Mouse (Mus musculus) left cerebral cortex, postnatal 14 days (tissue): ENCODE results near the gene Thap7. TPM values are rescaled to one million over a fixed set of nuclear protein-coding genes. Genes with fewer than 3 reads are reported as not detected.
A peak's percentile ranks its signal among the peaks of the same experiment; 100 is the strongest.
"Not testable (repeated sequence)": the region's sequence is repeated elsewhere in the genome, so short reads cannot be mapped to it uniquely, and the experiment has no call there.

Source experiments
- DNase-seq, 2 experiments: peaks; one replicate each; pipeline ENCODE4 v3.0.0; 2021 to 2022; ENCODE audit warnings: low spot score in 2 of 2, mixed read lengths in 1 of 2
- intact Hi-C: fragments of 180-260 bp; cut with DNase I; formaldehyde crosslinking; loops from one replicate; pipeline ENCODE4 v1.15.1; 2025
- total RNA-seq, 2 experiments: library from RNA; stranded (reverse); gene quantifications; 2 replicates each; pipeline ENCODE4 v1.2.3; 2021

Gene Thap7
- total RNA-seq, 2 experiments from 2014 or later = 36.9 to 42.7 TPM

DNA sequence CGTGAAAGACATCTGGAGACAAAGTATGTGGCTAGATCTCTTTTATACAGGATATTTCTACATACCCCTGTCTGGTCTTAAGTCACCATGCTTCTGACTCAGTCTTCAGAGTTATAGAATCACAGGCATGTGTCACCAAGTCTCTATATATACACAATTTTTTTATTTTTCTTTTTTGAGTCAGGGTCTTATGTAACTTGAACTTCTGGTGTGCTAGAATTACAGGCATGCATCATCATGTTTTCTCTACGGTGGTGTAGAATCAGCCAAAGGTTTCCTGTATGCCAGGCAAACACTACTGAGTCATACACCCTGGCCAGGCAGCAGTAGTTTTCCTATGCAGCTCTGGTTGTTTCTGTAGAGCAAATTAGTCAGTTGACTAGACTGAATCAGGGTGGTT lies 11.7 kb upstream of the Thap7 start:
- intact Hi-C loops = no loop called here
- DNase-seq = no peak

DNA sequence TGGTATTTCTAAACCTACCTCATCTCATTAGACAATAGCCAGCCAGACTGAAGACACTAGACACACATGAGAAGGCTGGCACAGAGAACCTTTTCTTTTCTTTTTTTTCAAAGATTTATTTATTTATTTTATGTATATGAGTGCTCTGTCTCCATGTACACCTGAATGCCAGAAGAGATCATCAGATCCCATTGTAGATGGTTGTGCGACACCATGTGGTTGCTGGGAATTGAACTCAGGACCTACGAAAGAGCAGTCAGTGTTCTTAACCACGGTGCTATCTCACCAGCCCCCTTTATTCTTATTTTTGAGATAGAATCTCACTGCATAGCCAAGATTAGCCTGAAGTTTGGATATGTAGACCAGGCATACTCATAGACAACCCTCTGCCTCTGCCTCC lies 5.6 kb upstream of the Thap7 start:
- intact Hi-C loops = no loop called here
- no peak for DNase-seq

DNA sequence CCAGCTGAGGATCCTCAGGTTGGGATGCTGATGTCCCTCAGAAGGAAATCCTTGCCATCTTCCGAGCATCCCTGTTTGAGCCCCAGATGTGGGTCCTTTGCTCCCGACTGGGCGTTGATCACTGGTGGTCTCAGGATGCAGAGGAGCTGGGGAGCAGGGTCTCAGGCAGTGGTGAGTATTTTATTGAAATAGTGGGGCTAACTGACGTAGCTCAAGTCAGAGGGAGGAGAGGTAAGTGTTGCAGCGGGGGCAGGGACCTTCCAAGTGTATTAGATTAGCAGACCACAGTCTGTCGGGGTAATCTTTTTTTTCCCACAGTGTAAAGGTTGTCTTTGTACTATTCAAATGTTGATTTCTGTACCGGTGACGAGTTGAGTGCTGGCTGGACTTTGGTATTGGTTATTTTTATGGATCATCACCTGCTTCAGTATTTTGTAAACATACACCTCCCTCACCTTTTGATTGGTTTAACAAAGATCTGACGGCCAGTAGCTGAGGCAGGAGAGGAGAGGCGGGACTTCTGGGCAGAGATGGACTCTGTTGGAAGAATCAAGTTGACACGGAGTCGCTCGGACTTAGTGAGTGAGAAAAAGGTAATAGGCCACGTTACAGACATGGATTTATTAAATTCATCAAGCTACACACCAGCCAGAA lies 1.9 kb upstream of the Thap7 start:
- intact Hi-C loops = no loop called here

DNA sequence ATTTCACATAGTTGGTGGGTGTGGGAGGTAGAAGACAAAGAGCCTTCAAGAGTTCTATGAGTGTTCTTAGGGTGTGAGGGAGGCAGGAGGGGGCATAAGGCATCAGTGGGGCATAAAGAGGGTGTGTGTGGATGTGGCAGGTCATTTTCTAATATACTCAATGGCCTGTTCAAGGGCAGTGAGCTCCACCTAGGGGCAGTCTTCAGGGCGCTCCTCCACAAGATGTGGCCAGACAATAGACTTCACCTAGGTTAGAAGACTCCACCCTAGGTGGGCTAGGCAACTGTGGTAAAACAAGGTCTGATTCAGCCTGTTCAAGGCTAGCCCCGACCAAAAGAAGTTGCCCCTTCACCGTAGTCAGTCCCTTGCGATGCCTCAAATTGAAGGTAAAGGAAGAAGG lies 1.3 kb upstream of the Thap7 start:
- intact Hi-C loops = no loop called here
- DNase-seq = no peak

More for the DNA sequence above, 1.9 kb upstream of the Thap7 start:
- DNase-seq = no peak

DNA sequence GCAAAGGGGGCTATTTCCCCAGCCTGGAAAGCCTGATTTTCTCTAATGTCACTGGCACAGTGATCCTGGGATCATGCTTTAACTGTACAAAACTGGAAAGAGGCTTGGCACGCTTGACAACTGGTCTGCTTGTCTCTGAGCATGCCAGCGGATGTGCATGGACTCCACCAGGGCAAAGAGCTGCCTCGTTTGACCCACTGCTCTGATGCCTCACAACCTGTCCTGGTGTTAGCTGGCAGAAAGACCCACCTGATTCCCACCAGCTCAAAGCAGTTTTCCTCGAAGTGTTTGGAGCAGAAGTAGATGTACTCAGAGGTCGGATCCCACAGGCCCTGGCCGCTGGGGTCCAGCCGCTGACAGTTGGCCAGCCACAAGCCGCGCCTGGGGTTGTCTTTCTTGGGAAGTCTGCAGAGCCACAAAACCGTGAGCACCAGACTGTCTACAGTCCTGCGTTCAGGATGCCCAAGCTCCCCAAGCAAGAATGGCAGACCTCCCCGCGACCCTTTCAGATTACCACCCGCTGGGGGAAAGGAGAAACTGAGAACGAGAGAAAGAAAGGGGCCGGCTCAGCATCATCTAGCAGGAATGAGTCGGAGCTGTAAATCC lies 852 bp downstream of the Thap7 start:
- DNase-seq = no peak
- intact Hi-C loops = loop anchor here (1.0 kb wide), 1 partner anchor 20 kb away; no protein-coding TSS in a partner anchor

DNA sequence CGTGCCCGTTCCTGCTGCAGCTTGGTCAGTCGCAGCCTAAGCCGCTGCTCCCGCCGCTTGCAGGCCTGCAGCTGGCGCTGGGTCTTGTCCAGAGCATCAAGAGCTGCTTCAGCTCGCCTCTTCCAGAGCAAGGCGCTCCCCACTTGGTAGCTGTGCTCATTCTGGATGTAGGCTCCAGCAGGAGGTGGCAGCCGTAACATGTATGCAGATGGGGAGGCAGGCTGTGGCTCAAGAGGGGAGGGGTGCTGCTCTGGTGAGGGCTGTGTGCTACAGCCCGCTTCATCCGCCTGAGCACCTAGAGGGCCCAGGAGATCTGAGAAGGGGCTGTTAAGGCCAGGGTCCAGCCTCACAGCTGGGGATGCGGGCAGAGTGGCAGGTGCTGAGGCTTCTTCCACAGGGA lies 2.7 kb downstream of the Thap7 start:
- intact Hi-C loops = no loop called here
- no peak for DNase-seq

DNA sequence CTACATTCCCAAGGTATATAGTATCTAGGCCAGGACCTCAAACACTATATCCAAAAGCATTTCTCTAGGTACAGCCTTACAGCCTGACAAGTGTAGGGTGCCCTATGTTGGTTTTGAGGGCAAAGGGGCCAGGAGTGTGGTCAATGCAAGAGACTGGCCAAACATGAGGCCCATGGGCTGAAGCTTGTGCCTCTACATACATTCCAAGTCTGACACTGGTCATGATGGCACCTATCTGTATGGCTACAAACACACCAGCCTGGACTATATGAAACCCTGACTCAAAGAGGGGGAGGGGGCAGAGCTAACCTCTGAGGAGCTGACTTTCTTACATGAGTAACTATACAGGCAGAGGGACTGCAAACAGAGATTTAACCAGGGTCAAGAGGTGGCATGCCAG lies 3.3 kb downstream of the Thap7 start:
- intact Hi-C loops = no loop called here
- DNase-seq = no peak

DNA sequence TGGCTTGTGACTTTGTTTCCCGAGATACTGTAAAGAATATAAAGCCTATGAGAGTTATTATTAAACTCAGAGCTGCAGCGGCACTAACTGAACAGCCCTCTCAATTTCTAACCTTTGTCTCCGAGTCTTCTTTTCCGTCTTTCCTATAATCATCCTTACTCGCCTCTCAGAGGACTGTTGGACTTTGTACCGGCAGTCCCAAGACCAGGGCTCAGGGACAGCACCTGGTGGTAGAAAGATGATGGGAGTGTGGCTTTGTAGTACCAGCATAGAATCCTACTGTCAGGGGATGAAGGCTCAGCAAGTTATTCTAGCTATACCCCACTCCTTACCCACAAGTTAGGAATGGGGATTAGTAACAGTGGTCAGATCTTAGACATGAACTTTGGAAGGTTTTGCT lies 4.7 kb downstream of the Thap7 start:
- DNase-seq = no peak
- intact Hi-C loops = no loop called here

DNA sequence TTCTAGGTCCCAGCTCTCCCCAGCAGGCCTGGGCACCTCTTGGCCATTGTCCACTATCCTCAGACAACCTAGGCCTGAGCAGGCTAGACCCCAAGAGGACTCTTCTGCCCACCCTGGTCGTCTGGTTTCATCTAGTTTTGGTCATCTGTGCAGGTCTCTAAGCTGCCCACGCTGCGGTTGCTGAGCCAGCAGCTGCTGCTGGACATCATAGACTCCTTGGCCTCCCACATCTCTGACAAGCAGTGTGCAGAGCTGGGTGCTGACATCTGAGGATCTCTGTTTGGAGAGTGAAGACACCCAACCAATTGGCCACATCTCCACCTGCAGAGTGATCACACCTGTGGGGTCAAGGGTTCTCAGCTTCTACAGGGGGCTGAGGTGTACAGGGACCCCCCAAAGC lies 5.4 kb downstream of the Thap7 start:
- intact Hi-C loops = no loop called here
- no peak for DNase-seq

DNA sequence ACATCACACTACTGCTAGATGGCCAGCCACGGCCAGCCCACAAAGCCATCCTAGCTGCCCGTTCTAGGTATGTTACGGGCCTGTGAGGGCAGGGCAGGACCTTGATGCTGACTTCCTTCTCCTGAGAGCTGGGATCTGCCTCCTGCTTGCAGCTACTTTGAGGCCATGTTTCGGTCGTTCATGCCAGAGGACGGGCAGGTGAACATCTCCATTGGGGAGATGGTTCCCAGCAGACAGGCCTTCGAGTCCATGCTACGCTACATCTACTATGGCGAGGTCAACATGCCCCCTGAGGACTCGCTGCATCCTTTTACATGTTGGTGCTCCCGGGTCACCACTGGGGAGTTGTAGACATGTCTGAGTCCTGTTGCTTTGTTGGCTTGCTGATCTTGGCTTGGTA lies 6.8 kb downstream of the Thap7 start:
- no peak for DNase-seq
- intact Hi-C loops = no loop called here

DNA sequence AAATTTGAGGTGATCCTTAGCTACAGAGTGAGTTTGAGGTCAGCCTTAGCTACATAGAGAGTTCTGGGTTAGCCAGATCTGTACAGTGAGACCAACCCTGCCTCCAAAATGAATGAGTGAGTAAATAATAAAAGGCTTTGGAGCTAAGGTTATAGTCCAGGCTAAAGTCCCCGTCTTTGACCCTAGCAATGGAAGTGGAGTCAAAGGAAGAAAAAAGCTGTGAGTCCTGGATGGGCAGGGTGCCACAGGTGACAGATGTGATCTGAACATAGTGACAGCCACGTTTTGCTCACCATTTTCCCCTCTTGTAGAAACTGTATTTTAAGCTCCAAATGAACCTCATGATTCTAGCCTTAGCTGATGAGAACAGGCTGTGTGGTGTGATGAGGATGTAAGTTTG lies 12.0 kb downstream of the Thap7 start:
- intact Hi-C loops = no loop called here
- no peak for DNase-seq

DNA sequence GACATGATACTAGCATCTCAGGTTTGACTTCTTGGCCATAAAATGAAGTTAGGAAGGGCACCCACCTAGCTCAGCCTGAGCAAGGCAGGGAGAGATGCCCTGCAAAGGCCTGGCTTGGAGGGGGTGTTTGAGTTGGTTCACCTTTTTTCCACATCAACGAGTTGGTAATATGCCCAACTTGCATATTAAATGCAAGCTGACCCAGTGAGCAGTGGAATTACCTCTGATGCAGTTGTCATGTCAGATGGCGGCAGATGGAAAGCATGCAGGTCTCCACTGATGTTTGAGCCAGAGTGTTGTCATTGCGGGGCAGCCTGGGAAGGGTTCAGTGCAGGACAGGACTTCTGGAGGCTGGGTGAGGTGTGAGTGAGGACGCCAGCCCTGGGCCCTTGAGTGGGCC lies 19.5 kb downstream of the Thap7 start:
- no peak for DNase-seq
- intact Hi-C loops = no loop called here

DNA sequence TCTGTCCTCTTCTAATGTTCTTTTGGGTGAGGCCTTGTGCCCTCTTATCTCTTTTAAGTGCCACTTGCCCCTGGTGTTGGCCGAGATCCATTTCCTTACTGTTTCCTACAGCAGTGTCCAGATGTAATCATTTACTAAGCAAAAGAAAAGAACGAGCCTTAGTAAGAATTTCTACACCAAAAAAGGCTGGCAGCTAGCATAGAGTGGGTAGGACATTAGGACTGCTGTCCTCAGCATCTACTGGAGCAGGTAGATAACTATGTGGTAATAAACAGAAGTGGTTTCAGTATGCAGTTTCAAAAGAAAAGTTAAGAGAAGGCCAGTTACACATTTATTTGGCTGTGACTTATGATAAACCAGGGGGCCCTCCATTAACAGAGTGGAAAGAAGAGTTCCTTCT lies 20.2 kb downstream of the Thap7 start:
- no peak for DNase-seq
- intact Hi-C loops = loop anchor here (1.0 kb wide), 1 partner anchor 20 kb away; no protein-coding TSS in a partner anchor

DNA sequence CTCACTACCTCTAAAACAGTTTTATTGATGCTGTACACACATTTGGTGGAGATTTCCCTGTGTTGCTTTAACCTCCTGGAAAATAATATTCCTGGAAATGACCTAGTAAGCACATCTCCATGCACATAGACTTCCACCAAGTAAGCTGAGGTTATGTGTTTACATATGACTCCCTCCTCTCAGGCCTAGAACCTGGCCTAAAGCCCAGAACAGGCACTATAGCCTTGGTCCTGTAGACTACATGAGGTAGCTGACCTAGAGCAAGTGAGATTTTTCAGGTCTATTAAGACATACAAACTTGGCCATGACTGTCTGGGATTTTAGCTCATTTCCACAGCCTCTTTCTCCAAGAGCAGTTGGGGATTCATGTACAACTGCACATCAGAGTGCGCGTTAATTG lies 20.8 kb downstream of the Thap7 start:
- intact Hi-C loops = loop anchor here (1.0 kb wide), 1 partner anchor 20 kb away; no protein-coding TSS in a partner anchor
- no peak for DNase-seq

DNA sequence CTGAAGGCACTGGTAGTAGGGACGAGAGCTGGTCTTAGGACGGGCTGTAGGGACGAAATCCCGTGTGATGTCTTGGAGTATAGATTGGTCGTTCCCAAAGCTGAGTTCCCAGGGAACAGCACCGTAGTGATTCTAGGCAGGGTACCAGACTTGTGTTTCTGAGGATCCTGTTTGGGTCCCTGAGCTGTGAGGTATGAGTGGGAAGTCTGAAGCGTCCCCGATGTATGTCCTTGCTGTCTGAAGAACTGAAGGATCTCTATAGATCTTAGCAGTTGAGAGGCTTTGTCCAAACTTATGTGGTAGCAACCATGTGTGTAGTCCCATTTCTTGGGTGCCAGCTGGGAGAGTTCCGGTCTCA lies 21.7 kb downstream of the Thap7 start:
- intact Hi-C loops = no loop called here
- DNase-seq = no peak

DNA sequence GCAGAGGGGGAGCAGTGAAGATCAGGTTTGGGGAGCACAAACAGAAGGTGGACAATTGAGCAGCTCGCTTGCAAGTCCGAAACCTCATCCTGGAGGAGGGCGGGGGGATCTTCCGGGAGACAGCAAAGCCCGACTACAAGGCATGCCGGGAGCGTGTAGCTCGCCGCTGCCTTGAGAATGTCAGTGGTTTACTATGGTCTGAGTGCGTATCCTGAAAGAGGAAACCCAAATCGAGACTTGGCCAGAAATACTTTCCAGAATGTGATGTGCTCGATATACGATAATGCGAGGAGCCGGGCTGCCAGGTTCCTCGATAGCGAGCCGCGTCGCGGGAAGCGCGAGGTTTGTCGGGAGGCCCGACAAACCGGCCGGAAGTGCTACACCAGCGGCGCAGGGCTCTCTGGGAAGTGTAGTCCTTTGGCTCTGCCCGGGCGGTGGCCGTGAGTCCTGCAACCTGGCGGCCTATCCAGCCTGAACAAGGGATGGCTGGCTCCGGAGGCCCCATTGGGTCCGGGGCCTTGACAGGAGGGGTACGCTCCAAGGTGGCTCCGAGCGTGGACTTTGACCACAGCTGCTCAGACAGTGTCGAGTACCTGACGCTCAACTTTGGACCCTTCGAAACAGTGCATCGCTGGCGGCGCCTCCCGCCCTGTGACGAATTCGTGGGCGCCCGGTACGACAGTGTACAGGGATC lies 22.2 kb downstream of the Thap7 start, which contains the start of gene Lztr1:
Gene Lztr1, plus strand, starts transcription at position 143 of the 694 bp plus-strand sequence.
- intact Hi-C loops = no loop called here
- peak; percentile 87 to 90 for DNase-seq

DNA sequence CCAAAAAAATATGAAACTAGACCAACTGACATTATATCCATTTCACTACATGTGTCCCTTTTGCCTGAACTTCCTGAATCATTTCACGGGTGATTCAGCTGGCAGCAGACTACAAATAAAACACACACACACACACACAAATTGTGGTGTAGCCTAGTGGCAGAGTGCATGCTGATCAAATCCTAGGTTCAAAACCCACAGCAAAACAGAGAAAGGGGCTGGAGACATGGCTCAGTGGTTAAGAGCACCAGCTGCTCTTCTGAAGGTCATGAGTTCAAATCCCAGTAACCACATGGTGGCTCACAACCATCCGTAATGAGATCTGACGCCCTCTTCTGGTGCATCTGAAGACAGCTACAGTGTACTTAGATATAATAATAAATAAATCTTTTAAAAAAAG lies 22.9 kb downstream of the Thap7 start:
- DNase-seq, intact Hi-C loops: not testable (repeated sequence)

DNA sequence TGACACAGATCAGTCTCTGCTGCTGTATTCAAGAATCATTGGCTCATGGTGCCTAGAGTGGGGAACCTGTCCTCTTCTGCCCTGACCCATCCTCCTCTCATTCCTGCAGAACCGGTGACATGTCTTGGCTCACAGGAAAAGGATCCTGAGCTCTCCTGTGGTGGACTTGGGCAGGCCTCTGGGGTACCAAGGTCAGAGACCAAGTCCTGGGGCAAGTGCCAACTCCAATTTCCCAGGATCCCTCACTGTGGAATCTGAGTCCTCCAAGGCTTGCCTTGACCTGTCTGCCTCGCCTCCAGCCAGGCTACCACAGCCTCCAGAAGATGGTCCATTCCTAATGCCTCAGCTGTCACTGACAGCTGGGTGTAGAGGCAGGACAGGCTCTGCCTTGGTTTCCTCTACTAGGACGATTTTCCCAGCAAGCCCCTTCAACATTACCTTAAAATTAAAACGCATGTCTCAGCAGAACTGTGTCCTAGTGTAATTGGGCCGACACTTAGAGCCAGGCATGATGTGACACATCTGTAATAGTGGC lies 23.9 kb downstream of the Thap7 start:
- no peak for DNase-seq
- intact Hi-C loops = no loop called here

DNA sequence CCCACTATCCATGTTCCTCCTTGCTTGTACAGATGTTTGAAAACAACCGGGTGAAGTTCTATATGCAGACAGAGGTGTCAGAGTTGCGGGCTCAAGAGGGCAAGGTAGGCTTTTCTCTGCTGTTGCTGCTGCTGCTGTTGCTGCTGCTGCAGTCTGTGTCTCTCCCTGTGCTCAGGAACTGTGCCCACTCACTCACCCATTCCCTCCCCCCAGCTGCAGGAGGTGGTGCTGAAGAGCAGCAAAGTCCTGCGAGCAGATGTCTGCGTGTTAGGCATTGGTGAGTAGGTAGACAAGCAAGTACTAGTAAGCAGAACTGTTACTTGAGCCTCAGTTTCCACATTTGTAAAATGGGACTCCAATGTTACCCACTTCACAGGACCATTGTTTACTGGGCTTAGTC lies 28.3 kb downstream of the Thap7 start:
- intact Hi-C loops = no loop called here
- no peak for DNase-seq

DNA sequence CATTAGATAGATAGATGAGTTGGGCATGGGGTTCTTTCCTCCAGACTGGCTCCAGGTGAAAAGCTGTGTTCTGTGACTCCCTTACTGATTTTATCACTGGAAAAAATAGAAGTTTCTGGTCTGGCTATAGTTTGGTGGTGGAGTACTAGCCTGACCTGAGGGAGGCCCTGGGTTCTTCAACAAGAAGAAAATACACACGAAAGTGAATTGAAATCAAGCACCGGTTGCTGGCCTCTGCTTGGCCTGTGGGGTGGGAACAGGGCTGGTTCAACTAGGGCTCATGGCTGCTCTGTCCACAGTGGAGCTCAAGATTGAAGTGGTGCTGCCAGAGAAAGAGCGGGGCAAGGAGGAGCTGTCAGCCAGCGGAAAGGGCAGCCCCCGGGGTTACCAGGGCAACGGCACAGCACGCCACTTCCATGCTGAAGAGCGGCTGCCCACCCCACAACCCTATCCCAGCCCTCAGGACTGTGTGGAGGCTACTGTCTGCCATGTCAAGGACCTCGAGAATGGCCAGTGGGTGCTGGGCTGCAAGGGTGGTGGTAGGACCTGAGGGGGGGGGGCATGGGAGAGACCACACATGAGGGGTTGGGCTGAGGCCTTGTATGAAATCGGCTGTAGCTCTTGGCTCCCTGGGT lies 31.6 kb downstream of the Thap7 start:
- intact Hi-C loops = no loop called here
- no peak for DNase-seq
